Mouse (Mus musculus) splenic B cell, adult 2 months (primary cell): Measurements from ENCODE around the gene Ecsit.
"Not testable (repeated sequence)": the region's sequence is repeated elsewhere in the genome, so short reads cannot be mapped to it uniquely, and the experiment has no call there.

Source experiments
- DNase-seq: peaks from one replicate; pipeline ENCODE4 v3.0.0-alpha.2; 2011; ENCODE audit warnings: low read depth, low spot score
- H3K27me3 ChIP-seq: 2 replicates; pipeline ENCODE4 v1.6.1; 2012; ENCODE audit warnings: mild to moderate bottlenecking, low read length, moderate library complexity, mixed read lengths; ENCODE audit not compliant: control insufficient read depth, poor library complexity, insufficient read depth, severe bottlenecking
- H3K36me3 ChIP-seq: 2 replicates; pipeline ENCODE4 v1.6.1; 2012; ENCODE audit warnings: mild to moderate bottlenecking, low read length, moderate library complexity, mixed read lengths; ENCODE audit not compliant: control insufficient read depth, poor library complexity, insufficient read depth, severe bottlenecking

Gene Ecsit

DNA sequence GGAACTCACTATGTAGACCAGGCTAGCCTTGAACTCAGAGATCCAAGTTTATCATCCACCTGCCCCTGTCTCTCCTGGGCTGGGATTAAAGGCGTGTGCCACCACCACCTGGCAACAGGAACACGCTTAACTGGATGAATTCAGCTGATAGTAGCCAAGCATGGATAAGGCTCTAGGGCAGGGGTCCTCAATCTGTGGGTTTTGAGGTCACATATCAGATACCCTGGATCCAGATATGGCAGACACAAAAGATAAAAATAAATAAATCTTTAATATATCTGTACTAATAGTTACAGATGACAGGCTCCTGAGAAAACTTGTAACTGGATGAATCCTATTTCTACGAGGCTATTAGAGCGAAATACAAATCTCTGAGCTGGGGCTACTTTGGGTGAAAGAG, 30.4 kb upstream of the Ecsit start:
- H3K27me3 ChIP-seq: no peaks in the 10 kb centered on the region
- no peak for DNase-seq
- H3K36me3 ChIP-seq: peaks cover 10% of the 10 kb centered on the region

DNA sequence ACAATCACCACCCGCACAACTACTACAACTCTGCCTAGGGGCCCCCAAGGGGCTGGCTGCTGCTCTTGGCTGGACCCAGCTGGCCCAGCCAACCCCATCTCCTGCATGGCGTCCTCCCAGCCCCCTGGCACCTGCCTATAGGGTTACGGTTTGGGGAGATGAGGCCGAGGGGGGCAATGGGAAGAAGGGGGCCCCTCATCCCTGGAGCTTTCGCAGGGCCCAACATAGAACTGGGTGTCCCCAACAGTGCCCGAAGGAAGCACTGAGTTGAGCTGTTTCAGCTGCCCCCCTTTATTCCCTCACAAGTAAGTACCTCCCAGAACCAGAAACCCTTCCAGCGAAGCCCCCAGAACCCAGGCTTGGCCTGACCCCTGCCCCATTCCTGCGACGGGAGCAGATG, 23.0 kb upstream of the Ecsit start:
- DNase-seq: no peak
- H3K27me3 ChIP-seq: no peaks in the 10 kb centered on the region

DNA sequence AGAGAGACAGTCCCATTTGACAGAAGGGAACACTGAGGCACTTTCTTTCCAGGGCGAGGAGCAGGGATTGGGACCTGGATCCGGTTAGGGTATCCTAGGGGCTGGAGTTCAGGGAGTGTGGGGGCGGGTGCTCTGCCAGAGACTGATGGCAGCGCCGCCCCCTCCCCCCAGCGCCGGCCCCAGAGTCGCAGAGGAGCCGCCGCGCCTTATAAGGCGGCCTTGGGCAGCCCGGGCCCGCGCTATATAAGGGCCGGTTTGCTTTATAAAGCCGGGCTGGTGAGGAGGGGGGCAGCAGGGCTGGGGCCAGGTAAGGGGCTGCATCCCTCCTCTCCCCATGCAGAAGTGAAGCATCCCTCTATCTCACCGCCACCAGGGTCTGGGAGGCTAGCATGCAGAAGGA, 14.7 kb upstream of the Ecsit start:
- H3K36me3 ChIP-seq: no peaks in the 10 kb centered on the region
- no peak for DNase-seq
- no peaks in the 10 kb centered on the region for H3K27me3 ChIP-seq

More for the DNA sequence above, 23.0 kb upstream of the Ecsit start:
- peaks cover 5% of the 10 kb centered on the region for H3K36me3 ChIP-seq

DNA sequence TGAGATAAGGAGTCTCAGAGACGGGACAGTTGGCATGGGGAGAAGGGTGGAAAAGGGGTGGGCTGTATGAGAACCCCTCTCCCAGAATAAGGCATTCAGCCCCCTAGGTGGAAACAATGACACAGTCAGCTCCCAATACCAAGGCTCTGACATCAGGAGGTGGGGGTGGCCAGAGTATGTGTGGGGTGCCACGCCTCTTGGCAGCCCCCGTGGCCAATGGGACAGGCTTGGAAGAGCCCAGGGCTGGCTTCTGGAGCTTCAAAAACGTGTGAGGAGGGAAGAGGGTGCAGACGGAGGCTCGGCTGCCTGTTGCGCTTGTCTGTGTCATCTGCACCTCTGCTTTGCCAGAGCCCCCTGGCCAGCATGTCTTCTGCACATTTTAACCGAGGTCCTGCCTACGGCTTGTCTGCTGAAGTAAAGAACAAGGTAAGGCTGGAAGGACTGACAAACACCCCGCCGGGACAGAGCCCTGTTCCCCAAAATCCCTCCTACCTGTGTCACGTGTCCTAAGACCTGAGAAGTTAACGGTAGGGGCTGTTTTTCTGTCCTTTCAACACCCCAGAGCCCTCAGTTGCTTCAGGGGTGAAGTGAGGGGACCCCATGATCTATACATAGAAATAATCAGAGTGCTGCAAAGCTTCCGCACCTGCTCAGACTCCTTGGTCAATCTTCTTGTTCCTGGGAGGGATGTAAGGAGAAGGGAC, 13.9 kb upstream of the Ecsit start, which contains the start of gene Cnn1:
TSS of gene Cnn1 (plus strand) at position 224 of the 704 bp plus-strand sequence.
- no peaks in the 10 kb centered on the region for H3K27me3 ChIP-seq
- DNase-seq: no peak
- H3K36me3 ChIP-seq: no peaks in the 10 kb centered on the region

DNA sequence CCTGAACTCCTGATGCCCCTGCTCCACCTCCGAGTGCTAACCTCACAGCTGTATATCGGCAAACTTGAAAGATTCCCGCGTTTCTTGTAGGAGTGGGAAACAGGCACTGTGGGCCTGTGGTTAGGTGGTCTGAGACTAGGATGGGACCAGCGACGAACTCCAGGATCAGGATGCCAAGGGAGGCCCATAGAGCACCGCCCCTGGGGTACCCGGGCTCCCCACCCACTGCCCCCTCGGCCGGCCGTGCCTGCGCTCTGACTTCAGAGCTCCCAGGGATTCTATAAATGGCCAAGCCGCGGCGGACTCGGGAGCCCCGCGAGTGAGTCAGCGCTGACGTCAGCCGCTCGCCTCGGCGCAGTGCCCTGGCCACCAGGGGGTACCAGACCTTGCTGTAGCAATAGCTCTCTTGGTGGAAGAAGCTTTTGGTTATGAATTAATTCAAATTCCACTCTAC, 10.6 kb upstream of the Ecsit start:
- DNase-seq: peak; percentile 91
- H3K27me3 ChIP-seq: no peaks in the 10 kb centered on the region

DNA sequence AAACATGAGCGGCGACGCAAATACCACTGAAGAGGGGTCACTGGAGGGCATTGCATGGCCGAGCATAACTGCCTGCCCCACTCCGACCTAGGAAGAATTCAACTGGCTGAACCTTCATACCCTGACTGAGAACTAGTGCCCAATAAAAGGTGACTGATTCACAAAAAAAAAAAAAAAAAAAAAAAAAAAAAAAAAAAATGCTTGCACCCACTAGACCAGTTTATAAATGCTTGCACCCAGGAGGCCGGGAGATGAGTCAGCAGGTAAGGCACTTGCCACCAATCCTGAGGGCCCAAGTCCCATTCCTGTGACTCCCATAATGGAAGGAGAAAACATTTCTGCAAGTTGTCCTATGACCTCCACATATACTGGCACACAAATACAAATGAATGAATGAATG, 7.5 kb upstream of the Ecsit start:
- Histone ChIP-seq H3K36me3 (no peaks in the 10 kb centered on the region), H3K27me3 (no peaks in the 10 kb centered on the region)
- no peak for DNase-seq

More for the DNA sequence above, 10.6 kb upstream of the Ecsit start:
- H3K36me3 ChIP-seq: no peaks in the 10 kb centered on the region

DNA sequence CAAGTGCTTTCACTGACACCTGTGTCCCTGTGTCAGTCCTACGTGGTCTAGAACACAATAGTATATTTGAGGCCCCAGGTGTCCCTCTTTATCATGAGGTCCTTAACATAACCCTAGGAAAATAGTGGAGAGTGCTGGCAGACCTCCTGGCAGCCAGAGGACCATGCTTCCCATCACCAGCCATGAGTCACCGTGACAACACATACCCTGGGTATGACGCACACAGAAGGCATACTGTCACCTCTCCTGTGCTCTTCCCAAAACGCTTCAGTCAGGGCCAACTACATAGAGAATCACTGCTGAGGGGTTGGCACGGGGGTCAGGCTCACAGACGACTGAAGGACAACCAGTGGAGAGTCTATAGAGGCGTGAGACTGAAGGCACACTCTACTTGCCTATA, 4.7 kb upstream of the Ecsit start:
- no peaks in the 10 kb centered on the region for H3K36me3 ChIP-seq
- DNase-seq: no peak
- no peaks in the 10 kb centered on the region for H3K27me3 ChIP-seq

DNA sequence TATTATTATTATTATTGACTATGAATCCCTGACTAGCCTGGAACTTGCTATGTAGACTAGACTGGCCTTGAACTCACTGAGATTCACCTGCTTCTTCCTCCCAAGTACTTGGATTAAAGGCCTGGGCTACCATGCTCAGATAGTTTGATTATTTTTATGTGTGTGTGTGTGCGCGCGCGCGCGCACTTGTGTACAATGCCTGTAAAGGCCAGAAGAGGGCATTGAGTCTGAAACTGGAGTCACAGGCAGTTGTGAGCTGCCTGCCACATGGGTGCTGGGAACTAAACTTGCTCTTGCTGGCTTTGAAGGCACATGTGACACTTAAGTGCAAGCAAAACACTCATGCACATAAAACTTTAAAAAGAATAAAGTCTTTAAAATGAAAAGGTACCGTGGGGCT, 4.0 kb upstream of the Ecsit start:
- DNase-seq: no peak
- H3K27me3 ChIP-seq: no peaks in the 10 kb centered on the region
- H3K36me3 ChIP-seq: no peaks in the 10 kb centered on the region

DNA sequence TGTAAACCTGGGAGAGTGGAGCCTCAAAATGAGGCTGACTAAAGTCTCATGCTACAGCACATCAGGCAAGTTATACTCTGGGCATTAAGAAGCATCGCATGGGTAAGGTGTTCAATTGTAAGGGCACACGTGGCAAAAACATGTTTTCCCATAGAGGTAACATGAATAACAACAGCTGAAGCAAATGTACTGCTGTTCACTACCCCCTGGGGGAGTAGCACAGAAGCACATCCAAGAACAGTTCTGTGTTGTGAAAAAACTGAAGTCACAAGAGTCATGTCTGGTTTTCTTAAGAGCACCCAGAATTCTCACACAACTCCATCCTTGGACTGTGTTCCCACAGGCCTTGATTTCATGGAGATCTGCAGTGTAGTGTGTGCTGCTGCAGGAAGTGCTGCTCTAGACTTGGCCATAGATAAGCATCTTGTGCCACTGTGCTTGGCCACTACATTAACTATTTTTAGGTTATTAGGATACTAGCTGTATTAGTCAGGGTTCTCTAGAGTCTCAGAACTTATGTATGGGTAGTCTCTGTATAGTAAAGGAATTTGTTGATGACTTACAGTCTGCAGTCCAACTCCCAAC, 1.9 kb upstream of the Ecsit start:
- H3K36me3 ChIP-seq: no peaks in the 10 kb centered on the region
- H3K27me3 ChIP-seq: no peaks in the 10 kb centered on the region
- DNase-seq: no peak

DNA sequence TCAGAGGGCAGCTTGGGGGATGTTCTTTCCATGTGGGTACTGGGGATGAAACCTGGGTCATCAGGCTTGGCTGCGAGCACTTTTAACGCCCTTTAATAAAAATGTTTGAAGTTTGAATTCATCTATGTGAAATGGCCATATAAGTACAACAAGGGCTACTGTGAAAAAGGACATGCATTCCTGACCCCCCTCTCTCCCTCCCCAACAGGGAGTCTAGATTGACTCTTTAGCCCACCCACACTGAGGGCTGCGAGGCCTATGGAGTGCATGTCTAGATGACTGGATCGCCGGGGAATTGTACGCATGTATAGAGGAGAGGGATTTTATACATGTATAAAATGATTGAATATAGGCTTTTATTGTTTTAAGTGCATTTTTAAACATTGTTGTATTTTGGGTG, 774 bp upstream of the Ecsit start:
- DNase-seq: no peak
- Histone ChIP-seq H3K27me3 (no peaks in the 10 kb centered on the region), H3K36me3 (no peaks in the 10 kb centered on the region)

DNA sequence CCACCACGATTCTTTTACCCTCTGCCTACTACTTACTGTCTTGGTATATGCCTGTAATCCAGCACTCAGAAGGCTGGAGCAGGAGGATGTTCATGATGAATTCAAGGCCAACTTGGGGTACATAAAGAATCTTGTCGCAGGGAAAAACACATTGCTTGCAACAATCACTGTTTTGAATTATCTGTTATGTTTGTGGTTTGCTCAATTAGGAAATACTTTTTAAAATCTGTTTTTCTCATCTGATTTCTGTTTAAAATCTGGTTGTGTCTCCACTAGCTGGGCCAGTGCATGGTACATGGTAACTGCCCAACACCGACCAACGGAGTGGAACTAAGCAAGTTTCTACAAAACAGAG, 594 bp downstream of the Ecsit start:
- no peaks in the 10 kb centered on the region for H3K27me3 ChIP-seq
- no peaks in the 10 kb centered on the region for H3K36me3 ChIP-seq
- no peak for DNase-seq

DNA sequence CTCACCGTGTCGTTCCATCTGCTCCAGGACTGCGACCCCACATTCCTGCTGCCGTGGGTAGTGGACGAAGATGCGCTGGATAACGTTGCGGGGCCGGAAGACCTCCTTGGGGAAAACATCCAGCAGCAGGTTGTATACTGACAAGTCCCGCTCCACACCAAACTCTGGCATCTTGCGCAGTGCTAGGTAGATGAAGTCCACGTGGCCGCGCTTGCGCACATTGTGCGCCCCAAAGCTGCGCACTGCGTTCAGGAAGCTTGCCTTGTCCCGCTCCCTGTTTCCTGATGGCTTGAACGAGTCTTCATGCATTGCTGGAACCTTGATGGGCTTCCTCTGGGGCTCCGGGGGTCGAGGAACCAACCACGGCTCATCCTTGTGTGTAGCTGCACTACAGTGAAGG, 9.0 kb downstream of the Ecsit start:
- H3K27me3 ChIP-seq: no peaks in the 10 kb centered on the region
- peaks cover 2% of the 10 kb centered on the region; the same call in 1 of the 2 replicates for H3K36me3 ChIP-seq
- DNase-seq: no peak

DNA sequence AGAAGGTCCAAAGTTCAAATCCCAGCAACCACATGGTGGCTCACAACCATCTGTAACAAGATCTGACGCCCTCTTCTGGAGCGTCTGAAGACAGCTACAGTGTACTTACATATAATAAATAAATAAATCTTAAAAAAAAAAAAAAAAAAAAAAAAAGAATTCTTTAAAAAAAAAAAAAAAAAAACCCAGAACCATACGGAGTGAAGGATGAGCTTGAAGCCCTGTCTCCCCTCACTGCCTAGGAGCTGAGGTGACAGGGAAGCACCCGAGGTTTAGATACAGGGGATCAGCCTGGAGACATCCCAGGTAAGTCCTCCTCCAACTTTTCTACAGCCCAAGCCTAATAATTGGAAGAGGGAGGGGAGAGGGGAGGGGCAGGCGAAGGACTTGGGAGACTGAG, 9.5 kb downstream of the Ecsit start:
- H3K27me3 ChIP-seq, DNase-seq, H3K36me3 ChIP-seq: not testable (repeated sequence)

DNA sequence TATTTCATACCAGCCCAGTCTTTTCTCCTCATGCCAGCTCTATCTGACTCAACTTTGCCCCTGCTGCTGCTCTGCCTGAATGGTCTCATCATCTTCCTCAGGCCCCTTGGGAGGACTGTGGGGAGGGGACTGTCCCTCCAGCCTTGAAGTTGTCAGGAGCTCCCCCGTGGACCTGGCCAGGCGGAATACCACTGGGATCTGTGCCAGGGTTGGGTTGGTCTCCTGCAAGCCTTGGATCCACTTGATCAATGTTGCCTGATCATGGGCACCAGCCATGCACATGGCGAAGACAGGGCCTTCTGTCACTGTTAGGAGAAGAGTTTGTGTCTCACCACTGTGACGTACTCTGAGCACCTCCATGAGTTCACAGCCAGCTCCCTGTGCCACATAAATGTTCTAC, 13.0 kb downstream of the Ecsit start:
- no peaks in the 10 kb centered on the region for H3K27me3 ChIP-seq
- peaks cover 2% of the 10 kb centered on the region; the same call in 1 of the 2 replicates for H3K36me3 ChIP-seq
- no peak for DNase-seq

DNA sequence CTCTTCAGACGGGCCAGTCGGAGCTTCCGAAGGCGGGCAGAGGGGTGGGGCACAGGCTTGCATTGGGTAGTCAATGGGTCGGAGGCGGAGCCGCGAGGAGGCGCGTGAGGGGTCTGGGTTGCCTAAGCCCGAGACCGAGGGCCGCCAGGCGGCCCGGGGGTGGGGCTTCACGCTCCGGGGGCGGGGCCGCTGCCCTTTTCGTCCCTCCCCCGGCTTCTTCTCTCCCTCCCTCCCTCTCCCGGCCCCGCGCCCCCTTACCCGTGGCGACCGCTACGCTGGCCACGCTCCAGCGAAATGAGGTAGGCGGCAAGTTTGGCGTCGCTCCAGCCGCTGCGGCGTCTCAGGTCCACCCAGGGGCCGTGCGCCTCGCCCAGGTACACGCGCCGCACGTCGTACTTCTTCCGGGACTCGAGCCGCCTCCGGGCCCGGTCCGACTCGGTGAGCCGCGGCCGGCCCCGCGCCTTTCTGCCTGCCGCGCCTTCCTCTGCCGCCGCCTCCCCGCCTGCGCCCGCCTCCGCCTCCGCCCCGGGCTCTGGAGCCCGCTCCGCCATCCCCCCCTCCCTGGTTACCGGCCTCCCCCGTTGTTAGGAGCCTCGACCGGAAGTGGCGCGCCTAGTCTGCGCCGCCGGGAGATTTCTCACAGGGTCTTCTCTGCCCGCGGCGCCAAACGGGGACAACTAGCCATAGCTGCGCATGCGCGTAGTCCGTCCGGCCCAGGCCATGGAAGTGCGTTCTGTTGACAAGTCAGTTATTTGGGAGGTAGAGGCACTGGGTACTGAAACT, 14.3 kb downstream of the Ecsit start, which contains the start of the genes Gm49318 and Zfp653:
TSS of gene Gm49318 (minus strand) at position 469 of the 783 bp plus-strand sequence.
TSS of gene Zfp653 (minus strand) at position 586 of the 783 bp plus-strand sequence.
- Histone ChIP-seq H3K27me3 (no peaks in the 10 kb centered on the region), H3K36me3 (no peaks in the 10 kb centered on the region)
- DNase-seq: peak; percentile 98
